Mouse (Mus musculus): Measurements from ENCODE around the gene Cc2d2a.

Cc2d2a gene

DNA sequence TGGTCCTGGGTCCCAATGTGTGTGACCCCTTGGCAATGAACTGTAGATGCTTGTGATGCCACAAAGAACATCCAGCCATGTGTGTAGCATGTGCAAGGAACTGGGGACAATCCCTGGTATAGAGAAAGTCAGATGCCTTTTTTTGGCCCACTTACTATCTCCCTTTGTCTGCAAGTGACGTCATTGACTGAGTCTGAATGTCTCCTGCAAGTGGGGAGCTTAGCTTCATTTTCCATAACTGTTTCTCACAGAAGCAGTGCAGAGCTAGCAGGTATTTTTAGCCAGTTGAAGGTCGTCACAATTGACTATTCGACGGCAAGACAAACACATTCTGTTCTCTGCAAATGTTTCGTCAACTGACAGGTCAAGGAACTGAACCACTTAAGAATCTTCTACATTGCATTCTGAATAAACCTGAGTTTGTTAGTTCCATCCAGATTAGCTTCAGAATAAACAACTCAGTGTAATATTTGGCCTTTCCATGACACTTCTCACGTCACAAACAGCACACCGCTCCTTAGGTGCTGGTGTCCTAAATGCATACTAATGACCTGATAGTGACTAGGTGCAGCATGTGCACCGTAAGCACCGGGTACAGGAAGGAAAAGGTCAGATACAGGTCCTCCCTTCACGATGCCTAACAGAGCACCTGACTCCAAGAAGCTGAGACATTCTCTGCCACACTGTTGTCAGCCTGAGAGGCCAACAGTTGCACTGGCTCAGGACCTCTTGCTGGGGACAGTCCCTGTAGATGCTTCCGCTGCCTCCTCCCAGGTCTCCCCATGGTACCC lies 66.4 kb downstream of the Cc2d2a start:
- DNase-seq: no peak

DNA sequence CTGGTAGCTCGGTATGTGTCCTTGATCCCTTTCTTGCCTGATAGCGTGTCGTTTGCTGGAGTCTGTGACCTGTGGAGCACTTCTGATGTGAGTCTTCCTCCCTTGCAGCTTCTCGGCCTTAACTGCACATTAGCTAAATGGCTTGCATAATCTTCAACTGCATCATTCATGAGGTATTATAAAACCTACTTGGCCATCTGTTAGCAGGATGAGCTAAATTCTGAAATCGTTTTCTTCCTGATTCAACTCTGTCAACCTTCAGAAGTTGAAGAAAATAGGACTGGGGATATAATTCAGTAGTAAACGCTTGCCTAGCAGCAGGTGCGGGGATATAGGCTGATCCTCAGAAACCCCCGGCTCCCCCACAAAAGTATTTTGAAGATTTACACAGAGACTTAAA lies 70.2 kb downstream of the Cc2d2a start:
- no peak for DNase-seq

DNA sequence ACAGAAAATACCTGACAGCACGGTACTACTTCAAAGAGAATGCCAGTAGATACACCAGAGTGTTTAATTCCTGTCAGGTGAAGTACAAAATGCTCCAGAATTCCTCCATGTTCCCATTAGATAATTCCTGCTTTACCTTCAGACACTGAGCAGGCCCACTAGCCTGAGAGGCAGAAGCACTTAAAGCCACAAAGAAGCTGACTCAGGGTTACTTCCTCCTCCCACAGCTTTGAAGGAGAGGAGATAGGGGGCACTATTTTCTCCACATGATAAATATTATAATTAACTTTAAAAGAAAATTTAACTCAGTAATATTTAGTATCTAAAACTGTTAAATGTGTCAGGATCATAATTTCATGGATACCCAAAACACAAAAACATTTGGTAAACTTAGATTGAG lies 82.0 kb downstream of the Cc2d2a start:
- no peak for DNase-seq

DNA sequence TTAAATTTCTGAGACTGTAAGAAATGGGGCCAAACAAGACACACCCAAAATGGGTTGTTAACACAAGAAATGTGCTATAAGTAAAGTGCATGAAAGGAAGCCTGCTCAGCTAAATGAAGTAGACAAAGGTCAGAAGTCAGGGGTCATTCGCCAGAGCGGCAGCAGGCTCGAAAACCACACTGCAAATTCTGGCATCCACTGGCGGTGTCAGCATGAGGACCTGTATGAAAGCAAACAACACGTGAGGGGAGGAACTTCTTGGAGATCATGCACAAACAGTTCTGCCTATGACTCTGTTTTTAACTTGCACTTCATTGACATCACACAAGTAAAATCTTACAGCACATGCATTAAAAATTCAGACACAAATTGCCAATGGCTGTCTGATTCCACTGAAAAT lies 83.0 kb downstream of the Cc2d2a start:
- no peak for DNase-seq

DNA sequence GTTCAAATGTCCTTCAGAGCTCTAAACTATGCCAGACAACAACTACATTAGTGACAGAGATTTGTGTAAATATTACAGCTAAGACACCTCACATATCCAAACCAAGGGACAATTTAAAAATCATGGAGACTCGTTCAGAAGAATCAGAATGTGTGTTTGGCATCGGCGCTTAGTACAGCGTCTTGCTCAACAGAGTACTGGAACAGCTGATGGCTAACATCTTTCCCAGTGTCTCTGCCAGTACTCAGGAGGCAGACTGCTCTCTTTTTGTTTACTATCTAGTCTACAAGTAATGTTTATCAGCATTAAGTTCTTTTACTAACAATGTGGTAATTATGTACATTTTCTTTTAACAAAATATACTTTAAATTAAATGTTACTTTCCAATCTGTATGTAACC lies 85.9 kb downstream of the Cc2d2a start:
- no peak for DNase-seq

DNA sequence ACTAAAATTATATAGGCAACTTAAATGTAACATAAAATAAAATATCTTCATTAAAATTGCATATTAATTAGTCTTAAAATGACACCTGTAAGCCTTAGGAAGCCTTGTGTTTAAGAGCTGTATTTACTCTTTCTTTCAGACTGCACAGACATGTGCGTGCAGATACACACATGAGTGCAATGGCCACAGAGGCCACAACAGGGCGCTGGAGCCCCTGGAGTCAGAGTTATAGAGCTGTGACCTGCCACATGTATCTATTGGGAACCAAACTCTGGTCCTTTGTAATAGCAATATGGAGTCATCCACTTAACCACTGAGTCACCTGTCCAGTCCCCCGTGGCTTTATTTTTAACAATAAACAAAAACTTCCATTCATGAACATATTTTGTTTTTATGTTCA lies 86.9 kb downstream of the Cc2d2a start:
- no peak for DNase-seq

DNA sequence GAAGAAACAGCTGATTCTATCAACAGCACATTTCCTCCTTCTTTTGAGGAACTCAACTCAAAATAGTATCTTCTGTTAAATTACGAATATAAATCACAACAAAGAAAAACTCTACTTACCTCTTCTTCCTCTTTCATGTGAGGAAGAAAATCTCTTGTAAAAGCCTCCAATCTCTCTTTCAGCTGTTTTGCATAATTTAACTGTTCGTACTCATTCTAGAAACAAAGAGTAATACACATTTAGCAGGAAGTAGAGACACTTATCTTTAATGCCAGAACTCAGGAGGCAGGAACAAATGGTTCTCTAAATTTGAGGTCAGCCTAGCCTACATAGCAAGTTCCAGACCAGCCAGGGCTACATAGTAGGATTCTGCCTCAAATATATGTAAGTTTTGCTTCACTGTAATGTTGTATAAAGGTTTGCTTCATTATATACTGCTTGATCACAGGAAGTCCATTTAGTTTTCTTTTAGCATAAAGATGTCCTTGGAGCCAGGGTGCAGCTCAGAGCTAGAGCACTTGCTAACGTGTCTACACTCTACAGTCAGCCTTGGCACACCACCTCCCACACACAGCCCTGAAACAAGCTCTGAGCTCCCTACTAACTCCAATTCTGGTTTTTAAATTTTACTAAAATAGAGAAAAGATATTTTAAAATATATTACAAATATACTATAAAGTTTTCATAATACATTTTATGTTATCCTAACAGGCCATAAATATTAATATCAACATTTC lies 108.6 kb downstream of the Cc2d2a start:
- no peak for DNase-seq

DNA sequence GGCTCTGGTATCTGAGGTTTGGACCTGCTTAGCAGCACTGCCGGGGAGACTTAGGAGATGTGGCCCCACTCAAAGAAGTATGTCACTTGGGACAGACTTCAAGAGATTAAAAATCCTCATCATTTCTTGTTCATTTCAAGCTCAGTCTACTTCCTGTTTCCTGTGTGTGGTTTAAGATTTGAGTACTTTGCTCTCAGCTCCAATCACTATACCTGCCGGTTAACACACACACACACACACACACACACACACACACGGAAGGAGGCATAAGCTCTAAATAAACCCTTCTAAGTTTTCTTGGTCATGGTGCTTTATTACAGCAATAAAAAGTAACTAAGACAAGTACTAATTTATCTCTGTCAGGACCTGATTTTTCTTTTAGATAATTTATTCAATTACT lies 109.4 kb downstream of the Cc2d2a start:
- DNase-seq: peak; percentile 35

DNA sequence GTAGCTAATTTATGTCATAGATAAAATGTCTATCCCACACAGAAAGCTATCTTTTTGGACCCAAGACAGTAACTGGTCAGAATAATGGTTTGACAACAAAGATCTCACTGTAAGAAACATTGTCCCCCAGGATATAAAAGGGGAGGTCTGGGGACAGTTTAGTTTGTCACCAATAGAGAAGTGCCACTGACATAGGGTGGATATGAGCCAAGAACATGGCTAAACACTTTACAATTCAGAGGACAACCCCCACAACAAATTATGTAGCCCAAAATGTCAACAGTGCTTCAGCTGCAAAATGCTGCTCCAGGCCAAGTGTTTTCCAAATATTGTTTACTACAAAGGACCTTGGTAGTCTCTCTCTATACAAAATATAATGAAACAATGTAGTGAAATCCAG lies 114.3 kb downstream of the Cc2d2a start:
- no peak for DNase-seq

DNA sequence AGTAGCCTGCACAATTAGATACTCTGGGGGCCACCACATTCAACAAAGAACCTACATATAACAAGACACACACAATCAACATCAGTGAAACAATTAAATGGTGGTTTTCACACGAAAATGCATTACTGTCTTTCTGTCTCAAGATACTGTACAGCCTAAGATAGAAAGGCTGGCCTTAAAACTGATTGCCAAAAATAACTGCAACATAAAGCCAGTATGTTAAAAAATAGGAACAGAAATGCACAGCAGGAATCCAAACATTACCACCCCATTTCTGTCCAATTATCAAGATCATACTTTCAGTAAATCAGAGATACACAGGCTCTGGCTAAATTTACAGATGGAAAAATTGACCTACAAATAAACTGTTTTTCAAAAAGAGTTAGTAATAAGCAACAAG lies 114.8 kb downstream of the Cc2d2a start:
- DNase-seq: no peak

DNA sequence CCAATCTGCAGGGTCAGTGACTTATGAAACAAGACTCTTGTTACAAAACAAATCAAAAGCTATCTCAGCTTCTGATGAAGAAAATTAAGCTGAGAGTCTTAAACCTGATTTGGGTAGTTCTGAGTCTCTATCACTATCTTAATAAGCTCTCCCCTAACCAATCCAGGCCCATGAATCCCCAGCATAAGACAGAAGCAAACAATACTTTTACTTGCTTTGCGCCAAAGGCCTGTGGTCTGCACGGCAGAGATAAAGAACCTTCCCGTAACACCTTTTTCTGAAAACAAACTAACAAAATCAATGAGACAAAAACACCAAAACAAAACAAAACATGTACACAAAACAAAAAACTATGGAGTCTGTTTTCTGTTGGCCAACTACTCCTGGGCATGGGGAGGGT lies 116.4 kb downstream of the Cc2d2a start:
- no peak for DNase-seq

DNA sequence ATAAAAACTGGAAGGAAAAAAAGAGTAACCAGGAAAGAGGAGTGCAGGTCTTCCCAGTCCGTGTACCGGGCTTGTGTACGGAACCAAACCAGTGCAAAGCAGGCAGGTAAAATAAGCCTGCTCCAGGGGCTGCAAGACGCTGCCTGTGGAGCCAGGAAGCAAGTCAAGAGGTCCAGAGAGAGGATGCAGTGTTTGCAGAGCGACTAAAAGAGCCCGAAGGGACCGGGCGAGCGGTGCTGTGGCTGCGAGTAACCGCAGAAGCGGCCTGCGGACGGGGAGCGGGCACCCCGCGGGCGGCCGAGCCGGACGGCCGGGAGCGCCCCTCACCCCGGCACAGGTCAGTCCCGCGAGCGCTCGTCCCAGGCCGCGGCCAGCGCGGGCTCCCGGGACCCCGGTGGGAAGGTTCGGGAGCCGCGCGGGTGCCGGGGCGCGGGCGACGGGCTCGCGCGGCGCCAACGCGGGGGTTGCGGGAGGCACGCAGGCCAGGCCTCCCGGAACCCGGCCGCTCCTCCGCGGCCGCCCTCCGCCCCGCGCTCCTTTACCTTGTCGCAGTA lies 119.4 kb downstream of the Cc2d2a start:
- peak; percentile 50 for DNase-seq

DNA sequence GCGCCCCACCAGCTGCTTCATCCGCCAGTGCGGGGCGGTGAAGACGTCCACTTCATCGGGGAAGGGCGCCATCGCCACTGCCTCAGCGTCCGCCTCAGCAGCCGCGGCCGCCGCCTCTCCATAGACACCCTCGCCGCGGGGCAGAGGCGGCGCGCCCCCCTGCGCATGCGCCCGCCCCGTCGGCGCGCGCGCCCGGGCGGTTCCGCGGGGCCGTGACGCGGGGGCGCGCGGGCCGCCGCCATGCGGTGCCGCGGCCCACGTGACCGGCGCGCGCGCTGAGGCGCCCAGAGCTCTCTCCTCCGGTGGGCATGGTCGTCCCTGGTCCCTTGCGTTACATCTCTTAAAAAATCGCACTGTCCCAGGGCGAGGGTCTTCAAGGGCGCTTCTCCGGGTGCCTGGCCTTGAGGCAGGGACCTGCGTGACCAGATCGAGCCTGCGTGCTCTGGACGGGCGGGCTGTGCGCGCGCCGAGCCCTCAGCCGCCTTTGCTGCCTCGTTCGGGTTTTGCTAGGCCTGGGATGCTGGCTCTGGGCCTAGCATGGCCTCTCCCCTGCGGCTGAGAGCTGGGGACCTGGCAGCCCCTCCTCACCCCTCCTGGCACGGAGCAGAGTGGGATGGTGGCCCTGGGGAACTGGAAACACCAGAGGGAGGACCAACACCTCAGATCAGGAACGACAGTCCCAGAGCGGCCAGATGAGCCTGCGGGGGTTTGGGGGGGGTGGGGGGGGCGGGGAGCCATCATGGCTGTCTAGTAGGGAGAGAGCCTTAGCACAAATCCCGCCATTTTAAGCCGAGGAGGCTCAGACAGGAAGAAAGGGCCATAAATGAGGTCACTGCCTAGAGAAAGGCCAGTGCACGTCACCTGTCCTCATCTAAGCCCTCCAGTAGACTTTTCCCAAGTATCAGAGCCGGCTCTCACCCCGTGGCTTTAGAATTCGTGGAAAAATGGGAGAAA lies 120.1 kb downstream of the Cc2d2a start:
- DNase-seq: peak; percentile 84

DNA sequence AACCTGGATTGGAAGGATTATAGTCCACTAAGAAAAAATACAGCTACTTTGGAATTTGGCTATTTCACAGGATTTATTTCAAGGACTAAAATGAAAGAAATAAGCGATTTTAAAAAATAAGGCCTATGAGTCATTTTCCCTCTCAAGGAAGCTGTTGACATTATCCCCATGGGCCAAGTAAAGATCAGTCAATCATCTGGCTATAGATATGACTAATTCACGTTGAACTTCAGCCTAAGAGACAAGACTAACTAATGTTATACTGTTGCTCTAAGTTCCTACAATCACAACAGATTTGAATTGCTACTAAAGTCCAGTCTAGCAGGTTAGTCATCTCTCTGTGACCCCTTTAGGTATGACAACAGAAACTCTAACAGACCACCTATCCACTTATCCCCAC lies 121.8 kb downstream of the Cc2d2a start:
- no peak for DNase-seq

DNA sequence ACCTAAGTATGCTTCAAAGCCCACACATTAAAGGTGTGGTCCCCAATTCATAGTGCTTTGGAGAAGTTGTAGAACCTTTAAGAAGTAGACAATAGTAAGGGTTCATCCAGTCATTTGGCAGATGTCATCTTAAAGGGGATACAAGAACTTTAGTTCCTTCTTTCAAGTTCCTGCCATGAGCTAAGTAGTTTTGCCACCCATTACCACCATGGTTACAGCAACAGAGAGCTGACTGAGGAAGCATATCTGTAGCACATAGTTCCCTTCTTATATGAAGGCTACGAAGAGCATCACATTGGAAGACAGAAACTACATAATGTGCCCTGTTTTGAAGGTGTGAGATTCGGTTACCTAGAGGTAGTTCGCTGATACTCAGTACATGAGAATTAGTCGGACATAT lies 124.5 kb downstream of the Cc2d2a start:
- no peak for DNase-seq

DNA sequence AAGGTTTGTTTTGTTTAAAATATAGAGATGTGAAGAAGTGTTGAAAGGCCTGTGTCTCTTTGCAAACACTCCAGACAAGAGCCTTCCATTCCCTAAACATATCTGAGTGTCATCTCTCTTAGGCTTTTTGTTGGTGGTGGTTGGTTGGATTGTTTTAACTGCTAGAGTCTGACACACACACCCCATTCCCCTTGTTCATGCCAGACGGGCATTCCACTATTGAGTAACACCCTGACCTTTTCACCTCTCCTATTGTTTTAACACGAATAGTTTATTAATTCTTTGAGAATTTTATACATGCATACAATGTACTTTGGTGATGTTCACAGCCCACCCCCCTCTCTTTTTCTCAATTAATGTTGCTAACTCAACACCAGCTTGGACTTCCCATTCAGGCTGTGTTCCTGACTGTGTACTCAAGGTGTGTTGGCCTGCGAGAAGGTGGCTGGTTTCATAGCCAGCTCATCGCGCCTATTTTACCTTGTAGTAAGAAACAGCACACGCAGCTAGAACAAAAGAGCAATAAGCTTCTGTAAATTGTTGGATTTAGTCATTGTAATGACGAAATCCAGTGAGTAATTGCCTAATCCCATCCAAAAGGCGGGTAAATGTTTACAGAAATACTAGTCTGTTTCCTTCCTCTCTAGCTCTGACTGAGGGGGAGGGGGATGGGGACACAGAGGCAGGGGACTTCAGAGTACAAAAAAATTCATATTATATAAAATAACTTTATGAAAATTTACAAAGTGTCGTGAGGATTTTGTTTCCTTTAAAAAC lies 126.0 kb downstream of the Cc2d2a start:
- DNase-seq: no peak
